Mouse (Mus musculus) intestine, embryonic 16.5 days (tissue): ENCODE data around the gene Gtpbp4. TPM values are rescaled to one million over a fixed set of nuclear protein-coding genes. Genes with fewer than 3 reads are reported as not detected.
A peak's percentile ranks its signal among the peaks of the same experiment; 100 is the strongest.

Source experiments
- ATAC-seq: fragments of 200-750 bp; cut with Nextera tagmentation; 2 replicates; pipeline ENCODE4 v1.8.0; 2017; ENCODE audit warnings: moderate TSS enrichment, moderate library complexity
- H3K27ac ChIP-seq: fragments of 300-500 bp; sonication (generic); 2 replicates; pipeline ENCODE4 v1.5.1; 2014; ENCODE audit warnings: mild to moderate bottlenecking, low read length
- H3K27me3 ChIP-seq: fragments of 300-500 bp; sonication (generic); replicated peaks from 2 replicates; pipeline ENCODE4 v1.6.1; 2014; ENCODE audit warnings: low read length, control low read depth, mixed read lengths; ENCODE audit not compliant: control insufficient read depth, insufficient read depth
- H3K36me3 ChIP-seq: fragments of 300-500 bp; sonication (generic); 2 replicates; pipeline ENCODE4 v1.6.1; 2014; ENCODE audit warnings: low read length, control low read depth; ENCODE audit not compliant: control insufficient read depth, insufficient read depth
- H3K4me1 ChIP-seq: fragments of 300-500 bp; sonication (generic); 2 replicates; pipeline ENCODE4 v1.6.1; 2014; ENCODE audit warnings: low read length, control low read depth, mixed read lengths; ENCODE audit not compliant: control insufficient read depth, insufficient read depth
- H3K4me2 ChIP-seq: fragments of 300-500 bp; sonication (generic); 2 replicates; pipeline ENCODE4 v1.6.1; 2014; ENCODE audit warnings: low read depth, low read length, control low read depth
- H3K4me3 ChIP-seq: fragments of 300-500 bp; sonication (generic); 2 replicates; pipeline ENCODE4 v1.5.1; 2014; ENCODE audit warnings: mild to moderate bottlenecking, low read length
- H3K9ac ChIP-seq: fragments of 300-500 bp; sonication (generic); 2 replicates; pipeline ENCODE4 v1.6.1; 2014; ENCODE audit warnings: low read depth, low read length
- H3K9me3 ChIP-seq: fragments of 300-500 bp; sonication (generic); 2 replicates; pipeline ENCODE4 v1.6.1; 2016; ENCODE audit warnings: low read length, control low read depth; ENCODE audit not compliant: control insufficient read depth
- WGBS: fragments of 180-500 bp; shearing (Covaris S2); extraction: QIAGEN DNeasy Blood & Tissue Kit; methylation state at CpG from one replicate; pipeline ENCODE4 v1.1.7; 2014; 5-methylcytosine and 5-hydroxymethylcytosine counted together
- polyA plus RNA-seq: library from polyadenylated mRNA; unstranded; fragments of >200 nt; fragmentation: Nextera tagmentation; extraction: Ambion mirVana; gene quantifications from 2 replicates; pipeline ENCODE4 v1.2.1, GENCODE M21; 2015

The Gtpbp4 gene
- 59.2 and 72.4 TPM in 2 replicates for polyA plus RNA-seq

GRCm38 (mm10) chr13:8995990-8996786 is at the start of gene Gtpbp4:
Gene Gtpbp4 (minus strand): TSS chr13:8996083.
- peak; percentile 99 for ATAC-seq
- Histone ChIP-seq H3K36me3 (no peaks in the 10 kb centered on the region), H3K27ac (peak within 1 kb of the TSS; percentile 72), H3K4me1 (peaks cover 9% of the 10 kb centered on the region), H3K9me3 (no peaks in the 10 kb centered on the region), H3K4me3 (peak within 1 kb of the TSS; percentile 96), H3K27me3 (no peaks in the 10 kb centered on the region), H3K4me2 (peak within 1 kb of the TSS; percentile 83), H3K9ac (peak within 1 kb of the TSS; percentile 92)
- WGBS, result under 1% methylated on average over 51 of the region's 51 CpGs

- 100% methylated on average over 1 of the region's 1 CpGs for WGBS
- no peak for ATAC-seq
- H3K4me3 ChIP-seq, result no peak overlapping the region
- 0 out of 2 replicates have a peak, but pooled peaks cover 9% of the 10 kb centered on the region for H3K4me1 ChIP-seq
- H3K4me2 ChIP-seq, result no peak overlapping the region
- no peak overlapping the region for H3K27ac ChIP-seq
- H3K36me3 ChIP-seq, result no peaks in the 10 kb centered on the region
- no peak overlapping the region for H3K9ac ChIP-seq
- H3K27me3 ChIP-seq, result no peaks in the 10 kb centered on the region
- no peaks in the 10 kb centered on the region for H3K9me3 ChIP-seq
Measured at GRCm38 (mm10) chr13:9044731-9045130, 48.8 kb upstream of the Gtpbp4 start.

GRCm38 (mm10) chr13:9043289-9044049 is 47.6 kb upstream of the Gtpbp4 start:
- WGBS, result 19% methylated on average over 3 of the region's 3 CpGs
- H3K36me3 ChIP-seq, result no peaks in the 10 kb centered on the region
- no peak overlapping the region for H3K4me2 ChIP-seq
- H3K4me3 ChIP-seq, result no peak overlapping the region
- no peak overlapping the region for H3K27ac ChIP-seq
- no peaks in the 10 kb centered on the region for H3K9me3 ChIP-seq
- H3K4me1 ChIP-seq, result 0 out of 2 replicates have a peak, but pooled peaks cover 9% of the 10 kb centered on the region
- ATAC-seq, result no peak
- no peak overlapping the region for H3K9ac ChIP-seq
- H3K27me3 ChIP-seq, result no peaks in the 10 kb centered on the region

GRCm38 (mm10) chr13:9040626-9041025 is 44.7 kb upstream of the Gtpbp4 start:
- 0 out of 2 replicates have a peak, but pooled peaks cover 9% of the 10 kb centered on the region for H3K4me1 ChIP-seq
- H3K9ac ChIP-seq, result no peak overlapping the region
- no peak overlapping the region for H3K4me2 ChIP-seq
- H3K4me3 ChIP-seq, result no peak overlapping the region
- no peaks in the 10 kb centered on the region for H3K27me3 ChIP-seq
- no peak overlapping the region for H3K27ac ChIP-seq
- H3K9me3 ChIP-seq, result no peaks in the 10 kb centered on the region
- H3K36me3 ChIP-seq, result no peaks in the 10 kb centered on the region
- ATAC-seq, result no peak
- WGBS, result 88% methylated on average over 1 of the region's 1 CpGs

- Histone ChIP-seq H3K9ac (no peak overlapping the region), H3K4me3 (no peak overlapping the region), H3K4me1 (no peaks in the 10 kb centered on the region), H3K4me2 (no peak overlapping the region), H3K27ac (no peak overlapping the region), H3K9me3 (no peaks in the 10 kb centered on the region), H3K36me3 (no peaks in the 10 kb centered on the region), H3K27me3 (no peaks in the 10 kb centered on the region)
- WGBS, result 87% methylated on average over 8 of the region's 8 CpGs
- ATAC-seq, result no peak
Measured at GRCm38 (mm10) chr13:9031996-9032661, 36.2 kb upstream of the Gtpbp4 start.

GRCm38 (mm10) chr13:9030364-9030763 is 34.5 kb upstream of the Gtpbp4 start:
- Histone ChIP-seq H3K36me3 (no peaks in the 10 kb centered on the region), H3K27me3 (no peaks in the 10 kb centered on the region), H3K4me3 (no peak overlapping the region), H3K4me2 (no peak overlapping the region), H3K4me1 (no peaks in the 10 kb centered on the region), H3K9ac (no peak overlapping the region), H3K27ac (no peak overlapping the region), H3K9me3 (no peaks in the 10 kb centered on the region)
- no peak for ATAC-seq
- WGBS, result 74% methylated on average over 4 of the region's 4 CpGs

- Histone ChIP-seq H3K4me1 (no peaks in the 10 kb centered on the region), H3K9me3 (no peaks in the 10 kb centered on the region), H3K36me3 (no peaks in the 10 kb centered on the region), H3K4me3 (no peak overlapping the region), H3K9ac (no peak overlapping the region), H3K27ac (no peak overlapping the region), H3K4me2 (no peak overlapping the region), H3K27me3 (no peaks in the 10 kb centered on the region)
- no peak for ATAC-seq
- WGBS, result 52% methylated on average over 1 of the region's 1 CpGs
Measured at GRCm38 (mm10) chr13:9027251-9027650, 31.4 kb upstream of the Gtpbp4 start.

- no peaks in the 10 kb centered on the region for H3K9me3 ChIP-seq
- H3K4me2 ChIP-seq, result no peak overlapping the region
- peak; percentile 95 for ATAC-seq
- H3K4me3 ChIP-seq, result no peak overlapping the region
- H3K27me3 ChIP-seq, result no peaks in the 10 kb centered on the region
- H3K4me1 ChIP-seq, result no peaks in the 10 kb centered on the region
- H3K9ac ChIP-seq, result no peak overlapping the region
- 62% methylated on average over 1 of the region's 1 CpGs for WGBS
- H3K36me3 ChIP-seq, result no peaks in the 10 kb centered on the region
- H3K27ac ChIP-seq, result 0 out of 2 replicates have a peak overlapping the region, but pooled peaks have one; percentile 20
Measured at GRCm38 (mm10) chr13:9022623-9023022, 26.7 kb upstream of the Gtpbp4 start.

- Histone ChIP-seq H3K9me3 (no peaks in the 10 kb centered on the region; the same call in 1 of the 2 replicates), H3K27ac (no peak overlapping the region), H3K4me1 (no peaks in the 10 kb centered on the region), H3K36me3 (no peaks in the 10 kb centered on the region), H3K27me3 (no peaks in the 10 kb centered on the region), H3K9ac (no peak overlapping the region), H3K4me3 (no peak overlapping the region), H3K4me2 (no peak overlapping the region)
- WGBS, result 81% methylated on average over 7 of the region's 7 CpGs
- no peak for ATAC-seq
Measured at GRCm38 (mm10) chr13:9021556-9021955, 25.7 kb upstream of the Gtpbp4 start.
